Mouse (Mus musculus): ENCODE results near the gene Tex14. TPM values are rescaled to one million over a fixed set of nuclear protein-coding genes. Genes with fewer than 3 reads are reported as not detected.
"Not testable (repeated sequence)": the region's sequence is repeated elsewhere in the genome, so short reads cannot be mapped to it uniquely, and the experiment has no call there.

The Tex14 gene
- polyA plus RNA-seq, 1 experiment = 0.39 TPM

DNA sequence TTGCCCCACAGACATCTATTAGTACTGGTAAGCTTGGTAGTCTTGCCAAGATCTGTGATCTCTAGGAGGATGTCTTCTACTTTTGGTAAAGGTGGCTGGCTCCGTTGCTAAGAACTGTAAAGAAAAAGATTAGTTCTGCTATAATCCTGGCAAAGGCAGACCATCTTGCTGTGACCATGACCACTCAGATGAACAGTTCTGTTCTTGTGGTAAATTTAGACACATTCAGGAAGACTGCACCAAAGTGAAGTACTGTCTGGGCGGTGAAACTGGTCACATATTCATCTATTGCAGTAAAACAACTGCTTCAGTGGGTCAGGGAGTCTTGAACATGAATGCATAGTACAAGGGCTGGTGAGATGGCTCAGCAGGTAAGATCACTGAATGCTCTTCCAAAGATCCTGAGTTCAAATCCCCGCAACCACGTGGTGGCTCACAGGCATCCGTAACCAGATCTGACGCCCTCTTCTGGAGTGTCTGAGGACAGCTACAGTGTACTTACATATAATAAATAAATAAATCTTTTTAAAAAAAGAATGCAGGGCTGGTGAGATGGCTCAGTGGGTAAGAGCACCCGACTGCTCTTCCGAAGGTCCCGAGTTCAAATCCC is 63.9 kb downstream of the Tex14 start:
- no peak for TF ChIP-seq CTCF (IDR thresholded peaks at IDR 0.05; ENCODE audit: insufficient read depth, low read length)
- TF ChIP-seq POLR2A (IDR thresholded peaks at IDR 0.05; ENCODE audit: borderline replicate concordance, extremely low read depth, low read depth, low read length) = no peak
- Histone ChIP-seq H3K4me1 (ENCODE audit: control insufficient read depth, insufficient read depth, low read length) (peaks cover 9% of the 10 kb centered on the region), H3K4me3 (replicated peaks; ENCODE audit: extremely low read depth, low read depth, low read length) (no peak overlapping the region)
- WGBS = 77% methylated on average over 9 of the region's 9 CpGs
- no peak for DNase-seq

- WGBS = under 1% methylated on average over 30 of the region's 63 CpGs
- 0 out of 2 replicates have a peak, but pooled peaks have one; percentile 14 for TF ChIP-seq POLR2A (IDR thresholded peaks at IDR 0.05; ENCODE audit: borderline replicate concordance, extremely low read depth, low read depth, low read length)
- peak; percentile 71 for DNase-seq
- H3K4me1 ChIP-seq (ENCODE audit: control insufficient read depth, insufficient read depth, low read length) = not testable (repeated sequence)
- H3K4me3 ChIP-seq (replicated peaks; ENCODE audit: extremely low read depth, low read depth, low read length) = peak overlapping the region; percentile 29
Observed at GRCm38 (mm10) chr11:87470807-87471698, 66.2 kb downstream of the Tex14 start.

GRCm38 (mm10) chr11:87471699-87471997 is 66.8 kb downstream of the Tex14 start:
- WGBS = 10% methylated on average over 1 of the region's 3 CpGs
- H3K4me1 ChIP-seq (ENCODE audit: control insufficient read depth, insufficient read depth, low read length); DNase-seq; H3K4me3 ChIP-seq (replicated peaks; ENCODE audit: extremely low read depth, low read depth, low read length): not testable (repeated sequence)

DNA sequence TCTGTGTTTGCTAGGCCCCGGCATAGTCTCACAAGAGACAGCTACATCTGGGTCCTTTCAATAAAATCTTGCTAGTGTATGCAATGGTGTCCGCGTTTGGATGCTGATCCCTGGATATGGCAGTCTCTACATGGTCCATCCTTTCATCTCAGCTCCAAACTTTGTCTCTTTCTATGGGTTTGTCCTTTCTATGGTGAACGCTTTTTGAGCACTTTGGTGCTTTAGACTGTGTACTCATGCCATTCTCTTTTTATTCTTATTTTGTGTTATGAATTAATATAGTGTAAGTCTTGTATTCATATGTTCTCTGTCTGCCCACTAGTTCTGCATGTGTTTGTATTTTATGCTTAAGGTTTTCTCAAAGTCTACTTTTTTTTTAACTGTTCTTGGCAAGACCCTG is 67.2 kb downstream of the Tex14 start:
- H3K4me1 ChIP-seq (ENCODE audit: control insufficient read depth, insufficient read depth, low read length); DNase-seq; H3K4me3 ChIP-seq (replicated peaks; ENCODE audit: extremely low read depth, low read depth, low read length): not testable (repeated sequence)
- WGBS = 37% methylated on average over 4 of the region's 4 CpGs

GRCm38 (mm10) chr11:87479172-87479571 is 74.3 kb downstream of the Tex14 start:
- DNase-seq; H3K4me1 ChIP-seq (ENCODE audit: control insufficient read depth, insufficient read depth, low read length); H3K4me3 ChIP-seq (replicated peaks; ENCODE audit: extremely low read depth, low read depth, low read length): not testable (repeated sequence)
- 89% methylated on average over 2 of the region's 2 CpGs for WGBS

- DNase-seq = no peak
- WGBS = 66% methylated on average over 3 of the region's 3 CpGs
- TF ChIP-seq POLR2A (IDR thresholded peaks at IDR 0.05; ENCODE audit: borderline replicate concordance, extremely low read depth, low read depth, low read length) = no peak
- no peak for TF ChIP-seq CTCF (IDR thresholded peaks at IDR 0.05; ENCODE audit: insufficient read depth, low read length)
- H3K4me3 ChIP-seq (replicated peaks; ENCODE audit: extremely low read depth, low read depth, low read length) = no peak overlapping the region
- no peaks in the 10 kb centered on the region for H3K4me1 ChIP-seq (ENCODE audit: control insufficient read depth, insufficient read depth, low read length)
Observed at GRCm38 (mm10) chr11:87483796-87484326, 79.0 kb downstream of the Tex14 start.

- DNase-seq = no peak
- 78% methylated on average over 3 of the region's 3 CpGs for WGBS
- H3K4me1 ChIP-seq (ENCODE audit: control insufficient read depth, insufficient read depth, low read length) = no peaks in the 10 kb centered on the region
- no peak overlapping the region for H3K4me3 ChIP-seq (replicated peaks; ENCODE audit: extremely low read depth, low read depth, low read length)
- TF ChIP-seq CTCF (IDR thresholded peaks at IDR 0.05; ENCODE audit: insufficient read depth, low read length) (no peak), POLR2A (IDR thresholded peaks at IDR 0.05; ENCODE audit: borderline replicate concordance, extremely low read depth, low read depth, low read length) (no peak)
Observed at GRCm38 (mm10) chr11:87488948-87489347, 84.1 kb downstream of the Tex14 start.

GRCm38 (mm10) chr11:87504690-87505214 is 99.9 kb downstream of the Tex14 start:
- H3K4me3 ChIP-seq (replicated peaks; ENCODE audit: extremely low read depth, low read depth, low read length) = no peak overlapping the region
- TF ChIP-seq POLR2A (IDR thresholded peaks at IDR 0.05; ENCODE audit: borderline replicate concordance, extremely low read depth, low read depth, low read length) = no peak
- no peak for TF ChIP-seq CTCF (IDR thresholded peaks at IDR 0.05; ENCODE audit: insufficient read depth, low read length)
- no peak for DNase-seq

GRCm38 (mm10) chr11:87506502-87506901 is 101.6 kb downstream of the Tex14 start:
- no peaks in the 10 kb centered on the region for H3K4me1 ChIP-seq (ENCODE audit: control insufficient read depth, insufficient read depth, low read length)
- WGBS = 82% methylated on average over 3 of the region's 3 CpGs
- H3K4me3 ChIP-seq (replicated peaks; ENCODE audit: extremely low read depth, low read depth, low read length) = no peak overlapping the region
- no peak for DNase-seq
- no peak for TF ChIP-seq POLR2A (IDR thresholded peaks at IDR 0.05; ENCODE audit: borderline replicate concordance, extremely low read depth, low read depth, low read length)
- TF ChIP-seq CTCF (IDR thresholded peaks at IDR 0.05; ENCODE audit: insufficient read depth, low read length) = no peak

More at GRCm38 (mm10) chr11:87504690-87505214, 99.9 kb downstream of the Tex14 start:
- no peaks in the 10 kb centered on the region for H3K4me1 ChIP-seq (ENCODE audit: control insufficient read depth, insufficient read depth, low read length)
- 41% methylated on average over 5 of the region's 5 CpGs for WGBS

GRCm38 (mm10) chr11:87507043-87507442 is 102.2 kb downstream of the Tex14 start:
- DNase-seq = no peak
- Histone ChIP-seq H3K4me3 (replicated peaks; ENCODE audit: extremely low read depth, low read depth, low read length) (no peak overlapping the region), H3K4me1 (ENCODE audit: control insufficient read depth, insufficient read depth, low read length) (no peaks in the 10 kb centered on the region)
- no peak for TF ChIP-seq POLR2A (IDR thresholded peaks at IDR 0.05; ENCODE audit: borderline replicate concordance, extremely low read depth, low read depth, low read length)
- TF ChIP-seq CTCF (IDR thresholded peaks at IDR 0.05; ENCODE audit: insufficient read depth, low read length) = no peak
